Mouse (Mus musculus) testis, postnatal 10 days (tissue): ENCODE data around the gene Nub1.

Experiments
- DNase-seq: peaks from one replicate; pipeline ENCODE4 v3.0.0; 2021; ENCODE audit warnings: low spot score

The Nub1 gene

DNA sequence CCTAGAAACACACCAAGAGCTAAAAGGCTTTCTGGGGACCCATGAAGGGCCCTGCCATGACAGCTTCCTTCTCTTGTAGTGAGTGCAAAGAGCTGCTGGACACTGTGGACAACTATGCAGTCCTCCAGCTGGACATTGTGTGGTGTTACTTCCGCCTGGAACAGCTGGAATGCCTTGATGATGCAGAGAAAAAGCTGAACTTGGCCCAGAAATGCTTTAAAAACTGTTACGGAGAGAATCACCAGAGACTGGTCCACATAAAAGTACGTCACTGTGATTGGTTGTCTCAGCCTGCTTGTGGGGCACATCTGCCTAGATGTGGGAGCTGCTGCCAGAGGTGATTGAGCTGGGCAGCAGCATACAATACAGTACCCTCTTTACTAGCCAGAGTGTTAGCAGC is 15.9 kb downstream of the Nub1 start:
- DNase-seq: no peak

DNA sequence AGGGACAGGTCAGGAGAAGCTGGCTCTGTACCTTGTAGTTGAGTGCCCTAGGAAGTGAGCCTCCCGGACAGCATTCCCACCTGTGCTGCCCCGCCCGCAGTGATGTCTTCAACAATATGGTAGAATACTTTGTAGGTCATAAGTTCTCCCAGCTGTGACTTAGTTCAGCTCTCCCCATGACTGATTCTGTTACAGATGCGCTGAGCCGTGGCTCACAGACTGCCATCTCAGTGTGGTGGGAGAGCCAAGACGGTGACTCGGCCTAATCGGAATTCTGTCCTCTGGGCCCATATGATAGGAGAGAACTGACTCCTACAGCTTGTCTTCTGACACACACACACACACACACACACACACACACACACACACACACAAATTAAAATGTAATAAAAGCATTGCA is 19.3 kb downstream of the Nub1 start:
- no peak for DNase-seq

DNA sequence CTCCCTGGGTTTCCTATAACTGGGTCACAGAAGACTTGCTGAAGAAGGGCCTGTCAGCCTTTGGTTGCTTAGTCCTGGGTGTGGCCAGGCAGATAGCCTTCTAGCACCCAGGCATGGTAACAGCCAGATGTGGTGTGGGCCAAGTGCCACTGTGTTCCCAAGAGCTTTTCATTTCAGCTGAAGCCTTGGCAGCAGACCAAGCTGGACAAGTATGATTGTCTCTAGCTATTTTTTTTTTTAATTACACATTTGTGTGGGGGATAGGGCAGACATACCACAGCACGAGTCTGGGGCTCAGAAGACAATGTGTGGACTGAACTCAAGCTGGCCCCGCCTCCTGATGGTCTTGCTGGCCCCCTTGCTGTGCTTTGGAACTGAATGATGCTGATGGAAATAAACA is 24.6 kb downstream of the Nub1 start:
- DNase-seq: peak; percentile 74

DNA sequence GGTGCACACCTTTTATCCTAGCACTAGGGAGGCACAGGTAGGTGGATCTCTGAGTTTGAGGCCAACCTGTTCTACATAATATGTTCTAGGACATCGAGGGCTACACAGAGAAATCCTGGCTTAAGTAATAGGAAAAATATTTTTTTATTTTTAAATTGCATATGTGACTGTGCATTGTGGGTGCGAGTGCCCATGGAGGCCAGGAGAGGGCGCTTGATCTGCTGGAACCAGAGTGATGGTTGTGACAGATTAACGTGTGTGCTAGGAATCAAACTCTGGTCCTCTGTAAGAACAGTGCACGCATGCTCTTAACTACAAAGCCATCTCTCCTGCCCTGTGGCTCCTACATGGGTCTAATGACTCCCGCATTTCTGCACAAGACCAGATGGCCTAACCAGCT is 26.3 kb downstream of the Nub1 start:
- DNase-seq: no peak

DNA sequence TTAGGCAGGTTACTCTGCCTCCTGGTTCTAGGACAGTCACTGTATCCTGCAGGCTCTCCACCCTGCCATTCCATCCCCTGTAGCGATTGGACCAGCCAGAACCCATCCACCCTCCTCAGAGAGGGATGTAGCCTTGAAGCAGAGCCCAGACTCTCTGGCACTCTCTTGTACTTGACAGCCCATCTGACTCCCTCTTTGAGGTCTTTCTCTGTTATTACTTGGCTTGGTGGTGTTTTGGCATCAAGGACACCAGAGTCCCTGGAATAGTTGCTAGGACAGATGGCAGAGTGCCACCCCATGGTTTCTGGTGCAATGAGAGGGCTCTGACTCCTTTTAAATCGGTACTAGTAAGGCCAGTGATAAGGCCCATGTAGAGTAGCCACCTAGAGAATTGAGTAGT is 27.9 kb downstream of the Nub1 start:
- DNase-seq: no peak

DNA sequence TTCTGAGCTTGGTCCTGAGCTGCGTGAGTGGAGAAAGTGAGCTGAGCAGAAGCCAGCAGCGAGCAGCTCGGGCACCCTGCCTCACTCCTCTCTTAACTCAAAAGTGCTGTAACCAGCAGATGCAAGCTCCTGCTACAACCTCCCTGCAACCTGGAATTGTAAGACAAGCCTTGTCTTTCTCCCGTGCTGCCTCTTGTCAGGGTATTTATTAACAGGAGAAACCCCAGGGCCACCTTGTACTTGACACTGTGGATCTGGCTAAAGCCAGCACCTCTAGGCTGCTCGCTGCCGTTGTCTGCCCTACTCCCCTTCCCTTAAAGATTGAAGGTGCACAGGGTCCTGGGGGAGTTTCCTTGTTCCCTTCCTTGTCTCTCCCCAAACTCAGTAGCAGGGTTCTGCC is 28.7 kb downstream of the Nub1 start:
- DNase-seq: no peak

DNA sequence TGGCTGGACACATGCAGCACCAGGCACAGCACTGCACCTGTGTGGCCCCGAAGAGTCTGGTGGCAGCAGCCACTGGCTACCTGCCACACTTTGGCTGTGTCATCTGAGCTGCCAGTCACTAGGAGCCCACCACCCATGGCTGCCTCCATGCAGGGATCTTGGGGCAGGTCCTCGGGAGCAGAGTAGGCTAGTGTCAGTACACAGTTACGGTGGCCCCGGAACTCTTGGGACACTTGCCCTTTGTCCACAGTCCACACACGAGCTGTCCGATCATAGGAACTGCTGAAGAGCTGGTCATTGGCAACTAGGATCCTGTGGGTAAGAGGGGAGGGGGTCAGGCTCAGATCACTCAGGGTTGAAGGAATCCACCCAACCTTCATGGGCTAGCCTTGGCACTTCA is 32.7 kb downstream of the Nub1 start:
- DNase-seq: no peak

DNA sequence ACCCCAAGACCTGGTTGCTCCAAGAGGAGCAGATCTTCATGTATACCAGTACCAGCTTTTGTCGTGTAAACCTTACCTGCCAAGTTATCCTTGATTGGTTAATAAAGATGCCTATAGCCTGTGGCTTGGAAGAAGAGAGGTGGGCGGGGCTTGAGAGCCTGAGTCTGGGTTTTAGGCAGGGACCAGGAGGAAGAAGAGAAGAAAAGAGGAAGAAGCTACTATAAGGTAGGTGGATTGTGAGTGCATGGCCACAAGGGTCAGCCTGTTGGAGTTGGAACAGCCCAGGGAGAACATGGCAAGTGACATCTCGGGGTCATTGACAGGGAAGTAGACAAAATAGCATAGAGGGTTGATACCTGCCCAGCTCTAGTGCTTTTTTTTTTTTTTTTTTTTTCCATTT is 34.5 kb downstream of the Nub1 start:
- DNase-seq: no peak

DNA sequence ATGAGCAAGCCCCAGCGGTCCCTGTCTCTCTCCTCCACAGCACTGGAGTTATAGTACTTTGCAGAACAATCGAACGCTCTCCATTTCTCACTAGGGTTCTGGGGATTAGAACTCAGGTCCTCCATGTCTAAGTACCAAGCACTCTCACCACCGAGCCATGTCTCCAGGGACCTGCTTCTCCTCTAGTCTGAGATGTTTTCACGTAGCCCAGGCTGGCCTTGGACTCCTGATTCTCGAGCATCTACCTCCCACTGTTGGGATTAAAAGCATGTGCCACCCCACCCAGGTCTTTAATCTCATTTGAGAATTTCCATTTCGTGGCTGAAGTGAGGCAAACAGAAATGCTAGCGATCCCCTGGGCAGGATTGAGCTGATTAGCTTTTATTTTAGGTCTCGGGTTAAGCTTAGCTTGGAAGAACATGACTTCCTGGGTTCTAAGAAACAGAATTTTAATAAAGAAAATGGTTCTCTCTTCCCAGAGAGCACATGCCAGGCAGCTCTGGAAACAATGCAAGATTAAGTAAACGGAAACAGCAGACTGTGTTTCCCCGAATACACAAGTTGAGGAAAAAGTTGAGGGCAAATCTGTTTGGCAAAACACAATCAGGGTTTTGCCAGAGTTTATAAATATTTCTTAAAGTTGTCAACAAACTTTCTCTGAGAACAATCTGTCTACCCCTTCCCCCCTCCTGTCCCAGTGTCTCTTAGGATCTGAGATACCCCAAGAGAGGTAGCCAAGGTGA is 38.4 kb downstream of the Nub1 start:
- DNase-seq: no peak

DNA sequence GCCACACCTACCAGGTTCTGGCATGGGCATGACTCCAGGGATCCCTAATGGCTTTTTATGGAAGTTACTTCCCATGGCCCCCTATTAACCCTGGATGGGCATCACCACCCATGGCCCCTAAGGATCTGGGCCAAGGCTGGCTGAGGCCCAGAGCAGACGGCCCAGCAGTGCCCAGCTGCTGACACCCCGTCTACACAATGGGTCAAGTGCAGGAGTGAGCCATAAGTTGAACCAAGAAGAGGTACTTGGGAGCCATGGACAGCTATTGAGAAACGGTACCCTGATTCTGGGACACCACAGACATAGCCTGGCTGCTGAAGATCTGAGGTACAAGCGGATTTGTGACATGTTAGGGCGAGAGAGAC is 38.9 kb downstream of the Nub1 start:
- no peak for DNase-seq

DNA sequence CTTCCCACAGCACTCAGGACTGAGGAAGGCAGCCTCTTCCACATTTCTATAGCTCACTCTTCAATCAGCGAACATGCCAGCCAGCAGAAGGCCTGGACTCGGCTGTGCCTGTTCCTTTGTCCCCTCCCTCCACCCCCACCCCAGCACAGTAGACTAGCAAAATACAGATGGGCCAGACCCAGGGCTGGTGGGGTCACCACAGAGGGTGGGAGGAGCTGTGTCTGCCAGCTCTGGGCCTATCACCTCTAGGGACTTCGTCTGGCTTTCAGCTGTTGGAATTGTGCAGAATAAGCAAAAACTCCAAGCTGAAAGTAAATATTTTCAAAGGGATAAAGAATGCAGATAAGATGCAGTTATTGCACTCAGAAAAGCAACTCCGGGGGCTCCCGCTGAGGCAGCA is 39.5 kb downstream of the Nub1 start:
- no peak for DNase-seq

DNA sequence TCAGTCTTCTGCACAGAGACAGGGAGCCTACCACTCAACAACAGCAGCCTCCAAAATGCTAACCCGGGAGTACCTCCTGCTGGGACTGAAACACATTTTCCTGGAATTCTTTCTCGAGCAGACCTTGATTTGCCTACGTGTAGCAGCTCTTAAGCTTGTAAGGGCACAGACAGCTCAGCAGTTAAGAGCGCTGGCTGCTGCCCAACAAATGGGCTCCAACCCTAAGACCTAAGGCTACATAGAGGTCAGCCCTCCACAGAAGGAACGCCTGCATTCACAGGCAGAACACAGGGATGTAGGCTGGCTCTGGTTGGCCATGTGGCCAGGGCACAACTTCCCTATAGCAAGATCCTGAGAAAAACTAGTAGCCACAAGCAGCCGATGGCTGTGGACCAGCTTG is 40.6 kb downstream of the Nub1 start:
- DNase-seq: no peak

DNA sequence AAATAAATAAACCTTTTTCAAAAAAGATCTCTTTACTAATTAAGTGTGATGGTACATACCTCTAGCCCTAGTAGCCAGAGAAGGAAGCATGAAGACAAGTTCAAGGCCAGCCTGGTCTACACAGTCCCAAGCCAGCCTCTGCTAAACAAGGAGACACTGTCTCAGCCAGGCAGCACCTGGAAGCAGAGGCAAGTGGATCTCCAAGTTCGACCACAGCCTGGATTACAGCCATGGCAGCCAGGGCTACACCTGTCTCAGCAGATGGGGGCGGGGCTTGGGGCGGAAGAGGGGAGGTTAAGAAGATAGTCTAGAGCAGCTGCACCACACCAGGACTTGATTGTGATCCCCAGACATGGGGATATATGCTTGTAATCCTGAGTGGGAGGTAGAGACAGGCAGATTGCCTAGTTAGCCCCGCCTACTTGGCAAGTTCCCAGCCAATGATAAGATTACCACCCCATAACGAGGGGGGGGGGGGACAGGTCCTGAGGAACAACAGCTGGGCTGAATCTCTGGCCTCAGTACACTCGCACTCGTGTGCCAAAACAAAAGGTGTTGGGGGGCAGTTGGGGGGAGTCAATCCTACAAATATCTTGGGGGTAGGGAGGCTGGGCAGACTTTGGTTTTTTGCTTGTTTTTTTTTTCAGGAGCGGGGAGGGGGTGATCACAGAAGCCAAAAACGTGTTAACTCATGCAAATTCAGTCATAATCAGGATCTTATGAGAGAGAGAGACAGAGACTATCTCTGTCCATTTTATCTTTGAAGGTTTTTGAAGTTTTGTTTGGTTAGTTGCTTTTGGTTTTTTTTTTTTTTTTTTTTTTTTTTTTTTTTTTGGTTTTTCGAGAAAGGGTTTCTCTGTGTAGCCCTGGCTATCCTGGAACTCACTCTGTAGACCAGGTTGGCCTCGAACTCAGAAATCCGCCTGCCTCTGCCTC is 41.8 kb downstream of the Nub1 start:
- peak; percentile 80 for DNase-seq

DNA sequence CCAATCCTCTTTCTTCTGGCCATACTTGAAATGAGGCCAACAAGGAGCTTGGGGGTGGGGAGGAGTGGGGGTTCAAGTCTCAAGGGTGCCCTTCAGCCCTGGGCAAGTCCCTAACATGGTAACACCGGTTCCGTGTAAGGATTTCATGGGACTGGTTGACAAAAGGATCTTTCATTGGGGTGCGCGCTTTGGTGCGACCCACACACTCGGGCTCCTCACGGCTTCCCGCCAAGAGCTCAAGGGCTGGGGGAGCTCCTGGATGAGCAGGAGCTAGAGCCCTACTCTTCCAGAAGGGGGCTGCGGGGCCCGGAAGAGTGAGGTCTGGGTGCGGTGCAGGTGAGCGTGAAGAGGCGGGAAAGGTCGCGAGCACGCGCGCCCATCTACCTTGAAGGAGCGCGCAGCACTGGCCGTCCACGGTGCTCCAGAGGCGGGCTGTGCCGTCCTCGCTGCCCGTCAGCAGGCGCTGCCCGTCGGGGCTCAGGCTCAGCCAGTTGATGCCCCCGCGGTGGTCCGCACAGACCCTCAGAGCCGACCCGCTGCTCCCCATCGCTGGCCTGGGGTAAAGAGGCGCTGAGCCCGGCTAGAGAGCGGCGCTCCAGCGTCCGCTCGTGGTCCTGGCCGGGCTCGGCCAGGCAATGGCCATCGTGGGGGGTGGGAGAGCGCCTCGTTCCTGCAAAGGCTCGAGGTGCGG is 44.6 kb downstream of the Nub1 start:
- no peak for DNase-seq

DNA sequence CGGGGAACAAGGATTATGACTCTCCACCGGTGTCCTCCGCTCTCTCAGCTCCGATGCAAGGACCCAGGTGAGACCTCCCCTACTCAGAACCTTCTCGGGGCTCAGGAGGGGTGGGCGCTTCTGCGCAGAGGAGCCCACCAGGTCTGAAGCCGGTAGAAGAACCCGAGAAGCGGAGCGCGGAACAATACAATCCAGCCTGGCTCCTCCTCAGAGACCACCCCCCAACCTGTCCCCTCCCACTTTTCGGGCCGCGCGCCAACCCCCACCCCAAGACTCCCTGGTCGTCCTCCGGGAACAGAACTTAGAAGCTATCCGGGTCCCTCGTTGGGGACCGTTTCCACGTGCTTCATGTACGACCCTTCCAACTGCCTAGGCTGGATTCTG is 45.1 kb downstream of the Nub1 start, which contains the start of gene Wdr86:
Gene Wdr86 (minus strand): TSS at position 240 of the 384 bp plus-strand sequence.
- peak; percentile 67 for DNase-seq

DNA sequence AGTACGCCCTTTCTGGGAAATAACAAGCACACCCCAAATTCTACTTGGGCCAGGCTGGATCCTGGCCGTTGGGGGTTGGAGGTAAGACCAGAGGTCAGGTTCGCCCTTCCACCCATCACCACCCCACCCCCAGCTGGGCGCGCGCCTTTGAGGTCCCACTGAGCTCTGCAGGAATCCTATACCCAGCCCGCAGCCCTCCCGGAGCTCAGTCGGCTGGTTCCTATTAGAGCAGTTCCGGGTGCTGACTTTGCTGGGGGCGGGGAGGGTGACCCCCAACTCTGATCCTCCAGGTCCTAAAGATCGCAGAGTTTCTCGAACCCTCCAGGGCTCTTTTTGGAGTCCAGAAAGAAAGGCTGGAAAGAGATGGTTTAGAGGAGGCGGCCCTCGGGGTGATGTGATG is 45.7 kb downstream of the Nub1 start:
- DNase-seq: no peak

DNA sequence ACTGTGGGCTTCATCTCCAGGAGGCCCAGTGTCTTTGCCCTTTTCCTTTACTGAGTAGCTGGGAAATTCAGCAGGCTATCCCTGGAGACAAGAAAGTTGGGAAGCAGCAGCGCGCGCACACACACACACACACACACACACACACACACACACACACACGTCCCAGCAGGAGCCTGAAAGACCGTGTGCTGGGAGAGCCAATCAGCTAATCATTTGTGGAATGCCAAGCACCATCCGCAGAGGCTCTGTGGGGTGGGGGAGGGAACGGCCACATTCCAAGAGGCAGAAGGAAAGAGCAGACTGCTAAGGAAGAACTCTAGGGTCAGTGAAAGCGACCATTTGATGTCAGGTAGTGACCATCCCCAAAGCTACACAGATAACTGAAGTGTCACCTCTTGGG is 47.8 kb downstream of the Nub1 start:
- peak; percentile 70 for DNase-seq

DNA sequence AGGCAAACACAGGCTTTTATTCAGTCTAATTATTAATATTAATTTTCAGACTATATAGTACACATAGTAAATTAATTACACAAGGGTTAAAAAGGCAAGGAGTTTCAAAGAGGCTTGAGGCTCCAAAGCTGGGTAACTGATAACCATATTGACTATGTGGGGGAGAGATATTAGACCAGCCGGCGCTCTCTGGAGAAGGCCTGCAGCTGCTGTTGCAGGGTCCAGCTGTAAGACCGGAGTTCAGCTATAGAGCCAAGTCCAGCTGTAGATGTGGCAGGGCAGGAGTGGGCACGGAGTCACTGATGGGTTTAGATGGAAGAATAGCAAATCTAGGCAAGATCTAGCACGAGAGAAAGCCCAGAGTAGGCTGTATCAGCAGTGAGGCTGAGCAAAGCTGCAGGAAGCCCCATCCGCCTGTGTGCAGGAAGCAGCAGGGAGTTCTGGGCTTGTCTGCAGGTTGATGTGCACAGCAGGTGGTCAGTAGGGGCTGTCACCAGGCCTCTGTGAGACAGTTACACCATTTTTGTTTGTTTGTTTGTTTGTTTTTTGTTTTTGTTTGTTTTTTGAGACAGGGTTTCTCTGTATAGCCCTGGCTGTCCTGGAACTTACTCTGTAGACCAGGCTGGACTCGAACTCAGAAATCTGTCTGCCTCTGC is 48.6 kb downstream of the Nub1 start:
- DNase-seq: no peak

DNA sequence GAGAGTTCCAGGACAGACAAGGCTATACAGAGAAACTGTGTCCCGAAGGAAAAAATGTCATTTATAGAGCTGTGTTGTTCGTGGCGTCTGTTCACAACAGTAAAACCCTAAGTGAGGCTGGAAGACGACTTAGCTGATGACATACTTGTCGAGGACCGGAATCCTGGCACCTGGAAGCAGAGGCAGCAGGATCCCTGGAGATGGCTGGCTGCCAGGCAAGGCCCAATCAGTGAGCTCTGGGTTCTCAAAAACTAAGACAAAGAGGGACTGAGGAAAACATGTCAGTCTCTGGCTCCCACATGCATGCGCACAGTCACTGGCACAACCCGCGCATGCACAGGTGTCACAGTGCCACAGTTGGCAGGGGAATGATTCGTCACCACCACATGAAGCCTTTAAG is 52.3 kb downstream of the Nub1 start:
- DNase-seq: no peak

DNA sequence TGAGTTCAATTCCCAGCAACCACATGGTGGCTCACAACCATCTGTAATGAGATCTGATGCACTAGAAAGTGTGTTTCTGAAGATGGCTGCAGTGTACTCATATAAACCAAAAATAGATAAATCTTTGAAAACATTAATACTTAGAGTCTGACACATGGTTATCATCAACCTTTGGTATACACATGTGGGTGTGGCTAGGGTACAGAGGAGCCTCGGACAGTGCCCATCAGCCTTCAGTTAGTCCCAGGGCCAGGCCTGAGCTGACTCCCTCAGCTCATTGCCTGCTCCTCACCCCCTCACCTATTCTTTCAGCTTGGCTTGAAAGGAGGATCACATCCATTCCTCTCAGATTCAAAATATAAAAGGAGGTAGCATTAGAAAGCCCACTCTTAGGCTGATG is 53.2 kb downstream of the Nub1 start:
- DNase-seq: no peak

DNA sequence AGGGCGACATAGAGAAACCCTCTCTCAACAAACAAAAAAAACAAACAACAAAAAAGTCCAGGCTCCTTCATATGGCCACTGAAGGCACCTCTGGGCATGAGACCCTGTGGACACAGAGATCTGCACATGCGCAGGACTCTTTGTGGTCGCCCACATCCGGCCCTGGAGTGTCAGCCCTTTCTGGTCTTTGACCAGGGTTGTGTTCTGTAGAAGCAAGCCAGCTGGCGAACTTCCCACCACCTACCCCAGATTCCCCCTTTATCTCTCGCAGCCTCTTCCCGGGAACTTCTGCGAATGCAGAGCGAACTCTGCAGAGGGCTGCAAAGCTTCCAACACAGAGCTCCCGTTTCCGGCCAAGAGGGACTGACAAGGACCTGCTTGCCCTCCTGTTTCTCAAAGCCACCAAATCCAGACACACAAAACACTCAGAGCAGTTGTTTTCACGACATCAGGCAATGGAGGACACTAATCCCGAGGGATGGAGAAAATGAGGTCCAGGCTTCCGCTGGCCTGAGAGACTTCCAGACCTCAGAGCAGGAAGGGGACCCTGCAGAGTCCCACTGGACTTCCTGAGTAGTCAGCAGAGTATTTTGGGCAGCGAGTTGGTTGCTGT is 53.9 kb downstream of the Nub1 start:
- peak; percentile 81 for DNase-seq
